Mouse (Mus musculus) gonadal fat pad, adult 2 months (tissue): ENCODE measurements around the gene G6pc. TPM values are rescaled to one million over a fixed set of nuclear protein-coding genes. Genes with fewer than 3 reads are reported as not detected.
"Not testable (repeated sequence)": the region's sequence is repeated elsewhere in the genome, so short reads cannot be mapped to it uniquely, and the experiment has no call there.

Experiments
- DNase-seq: peaks from one replicate; pipeline ENCODE4 v3.0.0-alpha.2; 2012; ENCODE audit warnings: low read depth
- polyA plus RNA-seq: library from polyadenylated mRNA; depleted of rRNA; stranded (reverse); fragments of >200 nt; gene quantifications from 2 replicates; pipeline ENCODE4 v1.2.3, GENCODE M21; 2012

G6pc gene
- polyA plus RNA-seq, 1 experiment, result 0.32 TPM

GRCm38 (mm10) chr11:101355916-101356315 is 11.4 kb upstream of the G6pc start:
- DNase-seq, result no peak

- DNase-seq, result no peak
These were observed 9.7 kb upstream of the G6pc start for GRCm38 (mm10) chr11:101357505-101358182.

GRCm38 (mm10) chr11:101359776-101360175 is 7.6 kb upstream of the G6pc start:
- no peak for DNase-seq

- DNase-seq, result no peak
These were observed 6.7 kb upstream of the G6pc start for GRCm38 (mm10) chr11:101360651-101361113.

GRCm38 (mm10) chr11:101364531-101364931 is 2.8 kb upstream of the G6pc start:
- no peak for DNase-seq

- no peak for DNase-seq
These were observed 2.8 kb downstream of the G6pc start for GRCm38 (mm10) chr11:101370141-101370540.

GRCm38 (mm10) chr11:101374421-101374938 is 7.1 kb downstream of the G6pc start:
- no peak for DNase-seq

GRCm38 (mm10) chr11:101378196-101378595 is 10.8 kb downstream of the G6pc start:
- DNase-seq, result not testable (repeated sequence)

- peak; percentile 98 for DNase-seq
These were observed 11.6 kb downstream of the G6pc start for GRCm38 (mm10) chr11:101378926-101379325.

- no peak for DNase-seq
These were observed 14.5 kb downstream of the G6pc start for GRCm38 (mm10) chr11:101381817-101382216.

- no peak for DNase-seq
These were observed 27.7 kb downstream of the G6pc start for GRCm38 (mm10) chr11:101395110-101395509.

- DNase-seq, result no peak
These were observed 47.9 kb downstream of the G6pc start for GRCm38 (mm10) chr11:101415306-101415705.

GRCm38 (mm10) chr11:101416433-101417100 is 49.2 kb downstream of the G6pc start:
- no peak for DNase-seq

GRCm38 (mm10) chr11:101417101-101417855 is 49.9 kb downstream of the G6pc start, which contains the start of gene Aarsd1:
Gene Aarsd1, minus strand, starts transcription at chr11:101417615.
- no peak for DNase-seq

GRCm38 (mm10) chr11:101418991-101419390 is 51.6 kb downstream of the G6pc start:
- DNase-seq, result no peak

GRCm38 (mm10) chr11:101419610-101420009 is 52.2 kb downstream of the G6pc start:
- DNase-seq, result no peak

GRCm38 (mm10) chr11:101420148-101420547 is 52.8 kb downstream of the G6pc start:
- DNase-seq, result no peak

GRCm38 (mm10) chr11:101424105-101424851 is 56.9 kb downstream of the G6pc start, which contains the start of gene Gm27029:
Gene Gm27029, minus strand, starts transcription at chr11:101424796.
- DNase-seq, result no peak

GRCm38 (mm10) chr11:101424925-101425813 is 57.8 kb downstream of the G6pc start, which contains the start of the genes Rundc1 and Ptges3l:
Gene Rundc1, plus strand, starts transcription at chr11:101425085.
Gene Ptges3l, minus strand, starts transcription at chr11:101425333.
- no peak for DNase-seq

GRCm38 (mm10) chr11:101426165-101426564 is 58.8 kb downstream of the G6pc start:
- no peak for DNase-seq
